Mouse (Mus musculus): Measurements from ENCODE around the gene Klhl26.
"Not testable (repeated sequence)": the region's sequence is repeated elsewhere in the genome, so short reads cannot be mapped to it uniquely, and the experiment has no call there.

The Klhl26 gene

GRCm38 (mm10) chr8:70476333-70477268 is at the start of gene Klhl26:
Klhl26 (minus strand) TSS chr8:70476968.
- in situ Hi-C loops (cut with MboI; ENCODE audit: low sequenced_read_pairs) = no loop called here

- in situ Hi-C loops (cut with MboI; ENCODE audit: low sequenced_read_pairs) = no loop called here
Observed at GRCm38 (mm10) chr8:70522592-70523403, 46.0 kb upstream of the Klhl26 start.

- in situ Hi-C loops (cut with MboI; ENCODE audit: low sequenced_read_pairs) = no loop called here
Observed at GRCm38 (mm10) chr8:70519606-70520005, 42.8 kb upstream of the Klhl26 start.

- in situ Hi-C loops (cut with MboI; ENCODE audit: low sequenced_read_pairs) = no loop called here
Observed at GRCm38 (mm10) chr8:70519043-70519442, 42.3 kb upstream of the Klhl26 start.

GRCm38 (mm10) chr8:70517940-70518643 is 41.3 kb upstream of the Klhl26 start:
- in situ Hi-C loops (cut with MboI; ENCODE audit: low sequenced_read_pairs) = no loop called here

GRCm38 (mm10) chr8:70513441-70513840 is 36.7 kb upstream of the Klhl26 start:
- in situ Hi-C loops (cut with MboI; ENCODE audit: low sequenced_read_pairs) = no loop called here

- in situ Hi-C loops (cut with MboI; ENCODE audit: low sequenced_read_pairs) = no loop called here
Observed at GRCm38 (mm10) chr8:70512253-70512903, 35.6 kb upstream of the Klhl26 start.

- in situ Hi-C loops (cut with MboI; ENCODE audit: low sequenced_read_pairs) = no loop called here
Observed at GRCm38 (mm10) chr8:70511770-70512169, 35.0 kb upstream of the Klhl26 start.

- in situ Hi-C loops (cut with MboI; ENCODE audit: low sequenced_read_pairs) = not testable (repeated sequence)
Observed at GRCm38 (mm10) chr8:70511174-70511573, 34.4 kb upstream of the Klhl26 start.

GRCm38 (mm10) chr8:70510228-70510915 is 33.6 kb upstream of the Klhl26 start, which contains the start of gene Uba52:
Uba52 (minus strand) TSS chr8:70510801.
- in situ Hi-C loops (cut with MboI; ENCODE audit: low sequenced_read_pairs) = no loop called here

GRCm38 (mm10) chr8:70509281-70509952 is 32.6 kb upstream of the Klhl26 start:
- in situ Hi-C loops (cut with MboI; ENCODE audit: low sequenced_read_pairs) = loop anchor here (10.0 kb wide), 1 partner anchor 95 kb away; no protein-coding TSS in a partner anchor

- in situ Hi-C loops (cut with MboI; ENCODE audit: low sequenced_read_pairs) = loop anchor here (10.0 kb wide), 1 partner anchor 92 kb away; no protein-coding TSS in a partner anchor
Observed at GRCm38 (mm10) chr8:70507027-70507393, 30.2 kb upstream of the Klhl26 start.

- in situ Hi-C loops (cut with MboI; ENCODE audit: low sequenced_read_pairs) = loop anchor here (10.0 kb wide), 1 partner anchor 92 kb away; no protein-coding TSS in a partner anchor
Observed at GRCm38 (mm10) chr8:70506328-70507026, 29.7 kb upstream of the Klhl26 start, which contains the start of gene Rex1bd. Rex1bd (minus strand) TSS chr8:70506752.

GRCm38 (mm10) chr8:70505698-70506327 is 29.0 kb upstream of the Klhl26 start:
- in situ Hi-C loops (cut with MboI; ENCODE audit: low sequenced_read_pairs) = loop anchor here (10.0 kb wide), 1 partner anchor 91 kb away; no protein-coding TSS in a partner anchor

GRCm38 (mm10) chr8:70504851-70505250 is 28.1 kb upstream of the Klhl26 start:
- in situ Hi-C loops (cut with MboI; ENCODE audit: low sequenced_read_pairs) = loop anchor here (10.0 kb wide), 1 partner anchor 90 kb away; no protein-coding TSS in a partner anchor

- in situ Hi-C loops (cut with MboI; ENCODE audit: low sequenced_read_pairs) = loop anchor here (10.0 kb wide), 1 partner anchor 90 kb away; no protein-coding TSS in a partner anchor
Observed at GRCm38 (mm10) chr8:70504291-70504716, 27.5 kb upstream of the Klhl26 start.

- in situ Hi-C loops (cut with MboI; ENCODE audit: low sequenced_read_pairs) = loop anchor here (10.0 kb wide), 1 partner anchor 88 kb away; no protein-coding TSS in a partner anchor
Observed at GRCm38 (mm10) chr8:70503062-70503750, 26.4 kb upstream of the Klhl26 start.

All from CH12F3 (cell line).